Mouse (Mus musculus) stomach, embryonic 15.5 days (tissue): Measurements from ENCODE around the gene Msrb3. TPM values are rescaled to one million over a fixed set of nuclear protein-coding genes. Genes with fewer than 3 reads are reported as not detected.
A peak's percentile ranks its signal among the peaks of the same experiment; 100 is the strongest.

ENCODE experiments used
- ATAC-seq: fragments of 200-750 bp; cut with Nextera tagmentation; 2 replicates; pipeline ENCODE4 v1.8.0; 2017; ENCODE audit warnings: low read depth, moderate number of reproducible peaks, moderate TSS enrichment; ENCODE audit not compliant: insufficient read depth, low FRiP score
- H3K27ac ChIP-seq: fragments of 300-500 bp; sonication (generic); 2 replicates; pipeline ENCODE4 v1.5.1; 2015; ENCODE audit warnings: mild to moderate bottlenecking, inconsistent platforms
- H3K27me3 ChIP-seq: fragments of 300-500 bp; sonication (generic); replicated peaks from 2 replicates; pipeline ENCODE4 v1.6.1; 2015; ENCODE audit warnings: inconsistent platforms
- H3K36me3 ChIP-seq: fragments of 300-500 bp; sonication (generic); 2 replicates; pipeline ENCODE4 v1.6.1; 2015; ENCODE audit warnings: inconsistent platforms
- H3K4me1 ChIP-seq: fragments of 300-500 bp; sonication (generic); 2 replicates; pipeline ENCODE4 v1.6.1; 2015; ENCODE audit warnings: inconsistent platforms
- H3K4me2 ChIP-seq: fragments of 300-500 bp; sonication (generic); 2 replicates; pipeline ENCODE4 v1.6.1; 2015; ENCODE audit warnings: mild to moderate bottlenecking, inconsistent platforms
- H3K4me3 ChIP-seq: fragments of 300-500 bp; sonication (generic); replicated peaks from 2 replicates; pipeline ENCODE4 v1.5.1; 2015; ENCODE audit warnings: inconsistent platforms
- H3K9ac ChIP-seq: fragments of 300-500 bp; sonication (generic); 2 replicates; pipeline ENCODE4 v1.6.1; 2015; ENCODE audit warnings: inconsistent platforms
- H3K9me3 ChIP-seq: fragments of 300-500 bp; sonication (generic); 2 replicates; pipeline ENCODE4 v1.6.1; 2016; ENCODE audit warnings: inconsistent platforms
- WGBS: fragments of 180-500 bp; shearing (Covaris S2); methylation state at CpG from one replicate; pipeline ENCODE4 v1.1.7; 2015; 5-methylcytosine and 5-hydroxymethylcytosine counted together
- polyA plus RNA-seq: library from polyadenylated mRNA; unstranded; fragments of >200 nt; fragmentation: Nextera tagmentation; extraction: Ambion mirVana; gene quantifications from 2 replicates; pipeline ENCODE4 v1.2.1, GENCODE M21; 2015

Msrb3 gene
- polyA plus RNA-seq, 1 experiment from 2014 or later, result 18.2 TPM

- Histone ChIP-seq H3K4me2 (peak overlapping the region; percentile 28), H3K9ac (no peak overlapping the region), H3K36me3 (no peaks in the 10 kb centered on the region), H3K9me3 (no peaks in the 10 kb centered on the region), H3K27me3 (no peaks in the 10 kb centered on the region), H3K4me1 (0 out of 2 replicates have a peak, but pooled peaks cover 4% of the 10 kb centered on the region), H3K27ac (no peak overlapping the region), H3K4me3 (no peak overlapping the region; the same call in 1 of the 2 replicates)
- WGBS, result 24% methylated on average over 25 of the region's 25 CpGs
- no peak for ATAC-seq
Measured at GRCm38 (mm10) chr10:120735722-120736507, 163.0 kb downstream of the Msrb3 start.

- H3K4me1 ChIP-seq, result 0 out of 2 replicates have a peak, but pooled peaks cover 4% of the 10 kb centered on the region
- H3K9me3 ChIP-seq, result no peaks in the 10 kb centered on the region
- H3K9ac ChIP-seq, result no peak overlapping the region
- H3K4me3 ChIP-seq, result no peak overlapping the region
- no peaks in the 10 kb centered on the region for H3K36me3 ChIP-seq
- no peak overlapping the region for H3K27ac ChIP-seq
- H3K27me3 ChIP-seq, result no peaks in the 10 kb centered on the region
- 93% methylated on average over 2 of the region's 2 CpGs for WGBS
- no peak for ATAC-seq
- no peak overlapping the region for H3K4me2 ChIP-seq
Measured at GRCm38 (mm10) chr10:120734364-120734763, 164.5 kb downstream of the Msrb3 start.

Other genes starting within 250 kb of the Msrb3 start
- gene Lemd3, start 80.2 kb upstream of the Msrb3 start, polyA plus RNA-seq, result 2.7 and 3.0 TPM in 2 replicates
- 1.4 and 1.7 TPM in 2 replicates for gene Wif1, start 134.9 kb upstream of the Msrb3 start, polyA plus RNA-seq